Mouse (Mus musculus) MEL (cell line): ENCODE measurements at regions not wholly inside any gene's neighbourhood (a gene's known extent, or its start where the extent isn't known, plus 50 kb on each side); places are given as distances from the start of the nearest gene placed in this dataset.

Source experiments
- DNase-seq: peaks from one replicate; pipeline ENCODE4 v3.0.0; 2011; ENCODE audit warnings: low read depth, low spot score
- H3K27ac ChIP-seq: 2 replicates; pipeline ENCODE4 v1.5.1; 2012; ENCODE audit warnings: low read depth, mild to moderate bottlenecking, control low read depth, low read length, moderate library complexity; ENCODE audit not compliant: control insufficient read depth
- H3K27me3 ChIP-seq, 2 experiments: fragments of 150-350 bp in 1 of 2; sonication (generic) in 1 of 2; 2 replicates each; pipeline ENCODE4 v1.6.1; 2012; ENCODE audit warnings: low read length in 2 of 2, mild to moderate bottlenecking in 2 of 2, improper control_type of control experiment in 1 of 2, moderate library complexity in 1 of 2; ENCODE audit not compliant: insufficient read depth in 2 of 2, control insufficient read depth in 1 of 2
- H3K36me3 ChIP-seq, 2 experiments: 2 replicates each; pipeline ENCODE4 v1.6.1; 2012 to 2014; ENCODE audit warnings: low read length in 2 of 2, improper control_type of control experiment in 1 of 2, inconsistent platforms in 1 of 2, mild to moderate bottlenecking in 1 of 2; ENCODE audit not compliant: insufficient read depth in 2 of 2, control insufficient read depth in 1 of 2
- H3K4me1 ChIP-seq, 2 experiments: fragments of 150-350 bp in 1 of 2; sonication (generic) in 1 of 2; 2 replicates each; pipeline ENCODE4 v1.6.1; 2012; ENCODE audit warnings: low read length in 2 of 2, improper control_type of control experiment in 1 of 2, mild to moderate bottlenecking in 1 of 2; ENCODE audit not compliant: insufficient read depth in 2 of 2, control insufficient read depth in 1 of 2
- H3K4me3 ChIP-seq, 2 experiments: fragments of 150-350 bp in 1 of 2; sonication (generic) in 1 of 2; 2 replicates each; pipeline ENCODE4 v1.5.1; 2012; ENCODE audit warnings: low read depth in 2 of 2, low read length in 2 of 2, mild to moderate bottlenecking in 2 of 2, moderate library complexity in 2 of 2, control low read depth in 1 of 2, improper control_type of control experiment in 1 of 2; ENCODE audit not compliant: control insufficient read depth in 1 of 2, insufficient read depth in 1 of 2
- H3K79me2 ChIP-seq: 2 replicates; pipeline ENCODE4 v1.6.1; 2012; ENCODE audit warnings: mild to moderate bottlenecking, low read length, moderate library complexity; ENCODE audit not compliant: control insufficient read depth, poor library complexity, insufficient read depth
- H3K9ac ChIP-seq: 2 replicates; pipeline ENCODE4 v1.6.1; 2012; ENCODE audit warnings: low read depth, mild to moderate bottlenecking, control low read depth, low read length, moderate library complexity; ENCODE audit not compliant: control insufficient read depth, poor library complexity, severe bottlenecking
- H3K9me3 ChIP-seq: fragments of 150-350 bp; sonication (generic); replicated peaks from 2 replicates; pipeline ENCODE4 v1.6.1; 2012; ENCODE audit warnings: mild to moderate bottlenecking, low read length, improper control_type of control experiment, moderate library complexity; ENCODE audit not compliant: insufficient read depth
- BHLHE40 ChIP-seq: IDR thresholded peaks from 2 replicates; pipeline ENCODE4 v1.6.1; 2012; ENCODE audit warnings: low read depth, mild to moderate bottlenecking, inconsistent platforms, low read length, improper control_type of control experiment, borderline replicate concordance
- CHD1 ChIP-seq: IDR thresholded peaks from 2 replicates; pipeline ENCODE4 v1.6.1; 2012; ENCODE audit warnings: low read depth, mild to moderate bottlenecking, inconsistent platforms, low read length, improper control_type of control experiment
- CTCF ChIP-seq, 3 experiments: IDR thresholded peaks in 2 of 3; conservative IDR thresholded peaks in 1 of 3; 2 replicates each; pipeline ENCODE4 v1.5.1; 2011 to 2012; ENCODE audit warnings: low read length in 3 of 3, low read depth in 2 of 3, mild to moderate bottlenecking in 2 of 3, improper control_type of control experiment in 1 of 3, inconsistent platforms in 1 of 3, mixed read lengths in 1 of 3, moderate library complexity in 1 of 3; ENCODE audit not compliant: control insufficient read depth in 1 of 3, insufficient read depth in 1 of 3, poor library complexity in 1 of 3, severe bottlenecking in 1 of 3
- E2F4 ChIP-seq: IDR thresholded peaks from 2 replicates; pipeline ENCODE4 v1.6.1; 2011; ENCODE audit warnings: low read depth, low read length, improper control_type of control experiment, borderline replicate concordance
- ELF1 ChIP-seq: IDR thresholded peaks from 2 replicates; pipeline ENCODE4 v1.6.1; 2014; ENCODE audit warnings: low read depth, mild to moderate bottlenecking, inconsistent platforms, low read length, improper control_type of control experiment, moderate library complexity
- EP300 ChIP-seq, 2 experiments: IDR thresholded peaks; 2 replicates each; pipeline ENCODE4 v1.6.1; 2011; ENCODE audit warnings: improper control_type of control experiment in 2 of 2, low read length in 2 of 2, low read depth in 1 of 2, mild to moderate bottlenecking in 1 of 2
- ETS1 ChIP-seq: IDR thresholded peaks from 2 replicates; pipeline ENCODE4 v1.6.1; 2012; ENCODE audit warnings: low read depth, mild to moderate bottlenecking, inconsistent platforms, low read length, improper control_type of control experiment, moderate library complexity
- GABPA ChIP-seq: IDR thresholded peaks from 2 replicates; pipeline ENCODE4 v1.6.1; 2012; ENCODE audit warnings: low read depth, mild to moderate bottlenecking, inconsistent platforms, low read length, improper control_type of control experiment, moderate library complexity
- GATA1 ChIP-seq: IDR thresholded peaks from 2 replicates; pipeline ENCODE4 v1.6.1; 2011; ENCODE audit warnings: low read depth, low read length, improper control_type of control experiment
- MAFK ChIP-seq: IDR thresholded peaks from 2 replicates; pipeline ENCODE4 v1.6.1; 2011; ENCODE audit warnings: low read depth, mild to moderate bottlenecking, low read length, improper control_type of control experiment, borderline replicate concordance
- MAZ ChIP-seq: IDR thresholded peaks from 2 replicates; pipeline ENCODE4 v1.6.1; 2012; ENCODE audit warnings: low read depth, mild to moderate bottlenecking, inconsistent platforms, low read length, improper control_type of control experiment
- MEF2A ChIP-seq: IDR thresholded peaks from 2 replicates; pipeline ENCODE4 v1.6.1; 2014; ENCODE audit warnings: low read depth, mild to moderate bottlenecking, inconsistent platforms, low read length, improper control_type of control experiment; ENCODE audit not compliant: poor library complexity, insufficient replicate concordance, severe bottlenecking; ENCODE audit errors: extremely low read depth
- MXI1 ChIP-seq: IDR thresholded peaks from 2 replicates; pipeline ENCODE4 v1.6.1; 2011; ENCODE audit warnings: mild to moderate bottlenecking, low read depth, low read length, improper control_type of control experiment
- MYB ChIP-seq: IDR thresholded peaks from 2 replicates; pipeline ENCODE4 v1.6.1; 2011; ENCODE audit warnings: mild to moderate bottlenecking, low read depth, low read length, improper control_type of control experiment
- MYC ChIP-seq: IDR thresholded peaks from 2 replicates; pipeline ENCODE4 v1.6.1; 2011; ENCODE audit warnings: low read depth, mild to moderate bottlenecking, low read length, improper control_type of control experiment, moderate library complexity
- NRF1 ChIP-seq: IDR thresholded peaks from 2 replicates; pipeline ENCODE4 v1.6.1; 2014; ENCODE audit warnings: low read depth, mild to moderate bottlenecking, inconsistent platforms, low read length, improper control_type of control experiment, moderate library complexity; ENCODE audit not compliant: poor library complexity, insufficient read depth, severe bottlenecking
- POLR2AphosphoS5 ChIP-seq: IDR thresholded peaks from 2 replicates; pipeline ENCODE4 v1.6.1; 2012; ENCODE audit warnings: low read depth, borderline replicate concordance, mild to moderate bottlenecking, inconsistent platforms, low read length, moderate library complexity, mixed read lengths
- RCOR1 ChIP-seq: IDR thresholded peaks from 2 replicates; pipeline ENCODE4 v1.6.1; 2012; ENCODE audit warnings: low read depth, mild to moderate bottlenecking, inconsistent platforms, low read length, improper control_type of control experiment
- SIN3A ChIP-seq: IDR thresholded peaks from 2 replicates; pipeline ENCODE4 v1.6.1; 2012; ENCODE audit warnings: low read length, improper control_type of control experiment, inconsistent platforms
- SMC3 ChIP-seq: IDR thresholded peaks from 2 replicates; pipeline ENCODE4 v1.6.1; 2011; ENCODE audit warnings: low read depth, low read length, improper control_type of control experiment
- TAL1 ChIP-seq: IDR thresholded peaks from 2 replicates; pipeline ENCODE4 v1.6.1; 2012; ENCODE audit warnings: mild to moderate bottlenecking, inconsistent platforms, low read length, moderate library complexity, mixed read lengths
- TCF12 ChIP-seq: IDR thresholded peaks from 2 replicates; pipeline ENCODE4 v1.6.1; 2014; ENCODE audit warnings: low read depth, mild to moderate bottlenecking, inconsistent platforms, low read length, improper control_type of control experiment, moderate library complexity
- UBTF ChIP-seq: IDR thresholded peaks from 2 replicates; pipeline ENCODE4 v1.6.1; 2012; ENCODE audit warnings: low read depth, mild to moderate bottlenecking, inconsistent platforms, low read length, improper control_type of control experiment, moderate library complexity, borderline replicate concordance; ENCODE audit not compliant: insufficient read depth
- USF1 ChIP-seq: IDR thresholded peaks from 2 replicates; pipeline ENCODE4 v1.6.1; 2014; ENCODE audit warnings: low read depth, mild to moderate bottlenecking, inconsistent platforms, low read length, improper control_type of control experiment, moderate library complexity
- USF2 ChIP-seq, 2 experiments: IDR thresholded peaks; 2 replicates each; pipeline ENCODE4 v1.6.1; 2011 to 2012; ENCODE audit warnings: improper control_type of control experiment in 2 of 2, low read length in 2 of 2, borderline replicate concordance in 1 of 2, inconsistent platforms in 1 of 2, low read depth in 1 of 2, mild to moderate bottlenecking in 1 of 2; ENCODE audit not compliant: insufficient read depth in 1 of 2
- ZC3H11A ChIP-seq: IDR thresholded peaks from 2 replicates; pipeline ENCODE4 v1.6.1; 2012; ENCODE audit warnings: low read depth, mild to moderate bottlenecking, inconsistent platforms, low read length, improper control_type of control experiment
- ZKSCAN1 ChIP-seq: IDR thresholded peaks from 2 replicates; pipeline ENCODE4 v1.6.1; 2012; ENCODE audit warnings: low read depth, mild to moderate bottlenecking, inconsistent platforms, low read length, improper control_type of control experiment, moderate library complexity
- ZNF384 ChIP-seq: IDR thresholded peaks from 2 replicates; pipeline ENCODE4 v1.6.1; 2012; ENCODE audit warnings: low read depth, mild to moderate bottlenecking, inconsistent platforms, low read length, improper control_type of control experiment

- no peaks in the 10 kb centered on the region; a peak in 1 of 4 replicates for H3K27me3 ChIP-seq
- H3K36me3 ChIP-seq = no peaks in the 10 kb centered on the region
- no peaks in the 10 kb centered on the region for H3K9me3 ChIP-seq
- no peaks in the 10 kb centered on the region for H3K4me1 ChIP-seq
- H3K27ac ChIP-seq = no peak overlapping the region
- TF ChIP-seq ZC3H11A = no peak
- no peak for TF ChIP-seq E2F4
- TF ChIP-seq CHD1 = no peak
- no peak for TF ChIP-seq MEF2A
- no peak for TF ChIP-seq ELF1
- TF ChIP-seq TCF12 = no peak
- TF ChIP-seq MYC = no peak
- no peak for TF ChIP-seq EP300 (IDR thresholded peaks at IDR 0.05; ENCODE audit: low read depth in 1 of 2, low read length in 2 of 2)
- TF ChIP-seq MYB = no peak
- no peak for TF ChIP-seq USF1
- no peak for TF ChIP-seq MXI1
- TF ChIP-seq GABPA = no peak
- TF ChIP-seq SIN3A = no peak
- TF ChIP-seq ZKSCAN1 = no peak
- no peak for TF ChIP-seq CTCF (IDR thresholded peaks at IDR 0.05 in 2 of 3, conservative IDR thresholded peaks at IDR 0.05 in 1 of 3; ENCODE audit: control insufficient read depth in 1 of 3, insufficient read depth in 1 of 3, low read depth in 2 of 3, low read length in 3 of 3, poor library complexity in 1 of 3, severe bottlenecking in 1 of 3)
- TF ChIP-seq NRF1 = no peak
- no peak for TF ChIP-seq ZNF384
- TF ChIP-seq, all 39 proteins: peak for 0
- H3K4me3 ChIP-seq = no peak overlapping the region
- DNase-seq = no peak
- no peak overlapping the region for H3K9ac ChIP-seq
- H3K79me2 ChIP-seq = no peaks in the 10 kb centered on the region
These were observed 977.0 kb upstream of the A1bg start for GRCm38 (mm10) chr15:61899809-61900208.

DNA sequence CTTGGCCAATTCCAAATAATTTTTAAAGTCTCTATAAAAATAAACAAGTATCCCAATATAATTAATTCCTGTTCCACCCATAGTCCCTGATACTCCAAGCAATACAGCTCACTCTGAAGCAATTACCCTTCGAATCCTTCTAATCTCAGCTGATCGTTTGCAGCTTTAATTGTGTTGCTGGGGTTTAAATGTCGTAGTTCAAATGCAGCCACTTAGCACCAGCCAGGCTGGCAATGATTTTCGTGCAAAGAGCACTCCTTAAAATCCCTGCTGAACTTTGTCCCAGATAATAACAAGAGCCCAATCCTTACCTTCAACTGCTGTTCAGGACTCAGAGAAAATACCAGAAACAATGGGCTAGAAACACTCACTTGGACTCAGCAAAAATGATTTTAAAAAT, 974.8 kb upstream of the A1bg start:
- Histone ChIP-seq H3K4me3 (no peak overlapping the region), H3K9ac (no peak overlapping the region), H3K36me3 (no peaks in the 10 kb centered on the region), H3K27me3 (no peaks in the 10 kb centered on the region; a peak in 1 of 4 replicates), H3K4me1 (no peaks in the 10 kb centered on the region), H3K27ac (no peak overlapping the region), H3K9me3 (no peaks in the 10 kb centered on the region), H3K79me2 (no peaks in the 10 kb centered on the region)
- no peak for DNase-seq
- TF ChIP-seq BHLHE40 = no peak
- TF ChIP-seq TAL1 = no peak
- TF ChIP-seq ZNF384 = no peak
- TF ChIP-seq SIN3A = no peak
- no peak for TF ChIP-seq POLR2AphosphoS5
- no peak for TF ChIP-seq NRF1
- TF ChIP-seq ZKSCAN1 = no peak
- TF ChIP-seq RCOR1 = no peak
- no peak for TF ChIP-seq GATA1
- TF ChIP-seq SMC3 = no peak
- TF ChIP-seq USF2 (IDR thresholded peaks at IDR 0.05; ENCODE audit: borderline replicate concordance in 1 of 2, insufficient read depth in 1 of 2, low read depth in 1 of 2, low read length in 2 of 2) = no peak
- TF ChIP-seq ELF1 = no peak
- no peak for TF ChIP-seq ETS1
- TF ChIP-seq E2F4 = no peak
- no peak for TF ChIP-seq UBTF
- no peak for TF ChIP-seq MAFK
- no peak for TF ChIP-seq EP300 (IDR thresholded peaks at IDR 0.05; ENCODE audit: low read depth in 1 of 2, low read length in 2 of 2)
- TF ChIP-seq MAZ = no peak
